Mouse (Mus musculus): Measurements from ENCODE around the gene Hoxb5.

Hoxb5 gene

DNA sequence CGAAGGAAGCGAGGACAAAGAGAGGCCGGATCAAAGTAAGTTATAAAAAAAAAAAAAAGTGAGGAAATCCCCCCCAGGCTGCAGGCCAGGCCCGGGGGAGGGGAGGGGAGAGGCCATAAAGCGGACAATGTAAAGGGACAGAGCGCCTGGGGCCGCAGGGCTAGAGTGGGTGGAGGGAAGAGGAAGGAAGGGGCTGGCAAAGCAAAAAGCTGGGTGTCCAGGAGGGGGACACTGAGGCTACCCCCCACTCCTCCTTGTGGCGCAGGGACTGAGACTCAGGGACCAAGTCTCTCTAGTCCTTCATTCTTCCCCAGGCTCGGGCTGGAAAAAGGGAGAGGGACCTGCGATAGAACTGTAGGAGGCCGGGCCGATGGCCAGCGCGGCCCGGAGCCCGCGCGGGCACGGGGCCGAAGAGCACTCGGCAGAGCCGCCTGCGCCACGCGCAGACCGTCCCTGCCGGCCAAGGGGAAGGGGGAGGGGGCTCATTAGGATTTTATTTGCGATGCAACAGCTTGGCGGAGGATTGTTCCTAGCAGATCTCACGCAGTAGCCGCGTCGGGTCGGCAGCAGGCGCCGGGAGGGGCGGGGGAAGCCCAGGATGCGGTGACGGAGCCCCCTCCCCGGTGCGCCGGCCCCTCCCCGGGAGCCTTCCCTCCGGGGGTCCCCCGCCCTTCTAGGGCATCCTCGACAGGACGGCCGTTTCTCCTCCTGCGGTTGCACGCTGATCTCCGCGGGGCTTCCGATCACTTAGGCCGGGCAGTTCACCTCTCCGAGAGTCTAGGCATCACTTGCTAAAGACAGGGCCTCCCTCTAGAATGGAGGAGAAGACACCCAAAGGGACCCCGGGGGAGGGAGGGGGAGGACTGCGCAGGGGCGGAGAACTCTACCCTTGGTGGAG is 30.9 kb upstream of the Hoxb5 start:
- DNase-seq (ENCODE audit: low read depth, low spot score) = no peak

DNA sequence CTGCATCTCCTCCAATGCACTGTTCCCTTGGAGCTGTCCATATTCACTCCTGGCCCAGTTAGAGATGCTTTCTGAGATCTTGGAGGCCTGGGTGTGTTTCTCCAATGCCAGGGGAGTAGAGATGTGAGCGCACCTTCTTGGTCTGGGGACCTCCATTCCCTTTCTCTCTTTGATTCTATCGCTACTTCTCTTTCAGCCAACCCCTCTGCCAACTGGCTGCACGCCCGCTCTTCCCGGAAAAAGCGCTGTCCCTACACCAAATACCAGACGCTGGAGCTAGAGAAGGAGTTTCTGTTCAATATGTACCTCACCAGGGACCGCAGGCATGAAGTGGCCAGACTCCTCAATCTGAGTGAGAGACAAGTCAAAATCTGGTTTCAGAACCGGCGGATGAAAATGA is 28.7 kb upstream of the Hoxb5 start:
- no peak for DNase-seq (ENCODE audit: low read depth, low spot score)

DNA sequence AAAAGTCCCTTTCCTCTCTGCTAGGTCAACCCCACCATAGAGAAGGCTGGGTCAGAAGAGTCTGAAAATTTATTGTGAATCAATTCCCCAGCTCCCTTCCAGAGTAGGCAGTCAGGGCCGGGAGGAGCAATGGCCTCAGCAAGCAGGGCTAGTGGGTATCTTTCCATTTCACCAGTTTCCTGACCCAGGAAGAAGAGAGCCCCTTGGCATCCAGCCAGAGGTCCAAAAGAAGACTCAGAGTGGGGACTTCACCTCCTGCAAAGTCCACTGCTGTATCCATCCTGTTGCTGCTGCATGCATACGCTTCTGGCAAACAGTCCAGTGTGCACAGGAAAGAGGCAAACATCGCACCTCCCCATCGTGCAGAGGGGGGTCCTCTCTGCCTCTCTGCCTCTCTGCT is 27.2 kb upstream of the Hoxb5 start:
- no peak for DNase-seq (ENCODE audit: low read depth, low spot score)

DNA sequence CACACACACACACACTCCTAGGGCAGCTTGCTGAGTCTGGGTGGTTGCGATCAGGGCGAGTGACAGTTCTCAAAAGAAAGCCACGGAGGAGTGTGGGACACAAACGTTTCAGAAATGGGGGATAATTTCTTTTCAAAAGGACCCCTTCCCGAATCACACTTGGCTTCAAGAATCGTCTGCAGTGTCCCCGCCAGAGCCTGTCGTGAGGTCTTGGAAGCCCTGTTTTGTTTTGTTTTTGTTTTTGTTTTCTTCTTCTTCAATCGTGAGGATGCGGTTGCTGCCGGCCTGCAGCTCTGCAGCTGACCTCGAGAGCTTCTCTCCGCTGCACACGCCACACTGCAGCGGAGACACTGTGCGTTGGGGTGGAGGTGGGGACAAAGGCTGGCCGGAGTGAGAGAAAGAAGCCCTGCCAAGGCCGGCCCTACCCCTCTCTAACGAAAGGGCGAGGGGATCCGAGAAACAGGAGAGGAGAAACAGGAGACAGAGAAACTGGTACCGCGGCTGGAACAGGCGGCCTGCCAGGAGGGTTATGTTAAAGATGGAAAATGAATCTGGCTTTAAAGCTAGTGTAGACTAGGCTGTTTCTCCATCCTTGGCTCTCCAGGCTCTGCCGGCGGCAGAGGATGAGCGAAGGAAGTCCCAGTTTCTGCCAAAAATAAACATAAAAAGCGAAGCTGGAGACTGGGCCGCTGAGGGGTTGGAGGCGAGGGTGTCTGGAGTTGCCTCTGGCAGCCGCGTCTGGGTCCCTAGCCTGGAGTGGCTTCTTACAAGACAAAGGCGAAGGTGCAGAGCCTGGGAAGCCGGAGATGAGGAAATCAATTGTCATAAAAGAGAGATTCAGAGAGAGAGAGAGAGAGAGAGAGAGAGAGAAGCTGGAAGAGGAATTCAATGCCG is 25.7 kb upstream of the Hoxb5 start:
- no peak for DNase-seq (ENCODE audit: low read depth, low spot score)

DNA sequence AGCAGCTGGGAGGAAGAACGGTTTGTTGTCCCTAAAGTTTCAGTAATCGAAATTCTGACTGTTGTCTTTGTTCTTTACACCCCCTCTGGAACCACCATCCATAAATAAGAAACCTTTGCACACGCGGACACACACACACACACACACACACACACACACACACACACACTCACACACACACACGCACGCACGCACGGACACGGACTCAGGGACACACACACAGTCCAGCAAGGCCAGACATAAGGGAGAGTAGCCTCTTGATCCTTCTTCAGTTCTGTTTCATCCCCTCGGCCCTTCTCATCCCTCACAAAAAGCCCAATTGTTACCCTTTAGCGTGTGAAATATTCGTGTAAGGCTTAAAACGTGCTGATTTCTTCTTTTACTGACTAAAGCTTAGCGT is 24.8 kb upstream of the Hoxb5 start:
- no peak for DNase-seq (ENCODE audit: low read depth, low spot score)

DNA sequence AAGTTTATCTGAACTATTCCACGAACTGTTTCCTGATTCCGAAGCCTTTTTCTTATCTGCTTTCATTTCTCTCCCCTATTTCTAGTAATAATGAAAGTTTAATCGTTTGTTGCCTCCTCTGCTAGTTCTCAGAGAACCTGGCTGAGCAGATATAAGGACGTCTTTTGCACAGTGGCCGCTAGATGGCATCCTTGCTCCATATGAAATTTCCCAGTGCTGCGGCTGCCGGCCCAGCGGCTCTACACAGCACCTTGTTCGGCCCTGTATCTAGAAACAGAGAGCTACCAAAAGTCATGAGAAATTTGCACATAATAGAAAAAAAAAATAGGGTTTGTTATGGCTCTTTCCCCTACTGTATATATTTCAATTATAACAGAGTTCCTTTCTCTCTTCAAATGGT is 24.4 kb upstream of the Hoxb5 start:
- peak; percentile 89 for DNase-seq (ENCODE audit: low read depth, low spot score)

DNA sequence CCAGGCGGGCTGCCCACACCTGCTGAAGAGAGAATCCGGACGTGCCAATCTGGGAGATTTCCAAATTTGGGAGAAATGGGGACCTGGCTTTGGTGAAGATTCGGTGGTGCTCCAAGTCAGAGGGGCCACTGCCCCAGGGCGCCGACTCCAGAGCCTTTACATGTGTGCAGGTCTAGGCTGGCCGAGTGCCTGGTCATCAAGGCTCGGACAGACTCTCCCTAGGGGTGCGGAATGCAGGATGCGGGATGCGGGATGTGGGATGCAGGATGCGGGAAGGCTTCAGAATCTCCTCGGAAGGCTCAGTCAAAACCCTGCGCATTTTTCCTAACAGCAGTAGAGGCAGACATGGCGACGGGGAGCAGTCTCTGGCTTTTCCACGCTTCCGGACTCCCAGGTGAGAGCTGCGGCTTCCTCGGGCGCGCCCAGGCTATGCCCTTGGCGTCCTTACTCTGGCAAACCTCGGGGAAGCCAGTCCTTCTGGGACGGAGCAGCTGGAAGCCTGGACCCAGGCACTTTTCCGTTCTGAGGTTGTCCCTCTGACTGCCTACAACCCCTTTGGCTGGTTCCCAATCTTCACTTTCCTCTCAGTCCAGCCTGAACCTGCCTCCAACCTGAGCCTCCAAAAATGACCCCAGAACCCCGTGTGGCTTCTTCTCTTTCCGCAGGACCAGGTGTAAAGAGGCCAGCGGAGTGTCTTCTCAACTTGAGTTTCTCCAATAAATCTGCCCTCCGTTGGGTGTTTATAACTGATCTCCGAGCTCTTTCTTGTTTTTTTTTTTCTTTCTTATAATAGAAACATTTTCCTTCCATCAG is 23.5 kb upstream of the Hoxb5 start:
- no peak for DNase-seq (ENCODE audit: low read depth, low spot score)

DNA sequence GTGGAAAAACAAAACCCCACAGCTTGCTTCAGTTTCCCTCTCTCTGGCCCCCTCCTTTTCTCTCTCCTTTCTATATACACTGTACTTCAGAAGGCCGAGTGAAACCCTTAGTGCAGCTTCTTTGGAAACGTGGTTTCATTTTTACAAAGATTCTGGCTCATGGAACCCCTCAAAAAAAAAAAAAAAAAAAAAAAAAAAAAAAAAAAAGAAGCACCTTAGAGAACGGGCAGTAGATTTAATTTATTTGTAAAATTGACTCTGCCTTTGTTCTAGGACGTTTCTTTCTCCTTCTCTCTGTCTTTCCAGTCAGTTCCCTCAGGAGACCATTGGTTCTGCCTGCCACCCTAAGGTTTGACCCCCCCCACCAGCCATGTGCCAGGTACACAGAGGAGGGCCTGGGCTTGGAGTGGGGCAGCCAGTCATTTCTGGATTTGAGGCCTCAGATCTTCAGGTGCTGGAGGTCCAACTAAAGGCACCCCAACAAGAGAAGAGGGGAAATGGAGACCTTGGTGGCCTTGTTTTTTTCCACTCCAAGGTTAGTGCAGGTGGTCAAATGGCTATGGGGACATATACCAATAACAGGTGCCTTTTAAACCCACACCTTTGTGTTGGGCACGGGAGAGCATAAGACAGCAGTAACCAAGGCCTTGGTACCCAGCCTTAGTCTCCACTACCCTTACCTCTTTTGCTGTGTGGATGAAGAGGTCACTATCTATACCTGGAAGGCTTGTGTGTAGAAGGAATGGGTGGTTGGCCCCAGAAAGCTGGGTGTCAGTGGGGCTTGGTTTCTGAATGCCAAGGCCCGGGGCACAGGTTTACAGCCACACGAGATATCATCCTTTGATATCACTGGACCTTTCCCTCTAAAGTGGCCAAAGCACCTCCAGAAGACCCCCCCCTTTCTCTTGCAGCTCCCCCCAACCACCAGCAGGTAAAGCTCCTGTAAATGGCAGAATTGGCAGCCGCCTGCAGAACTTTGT is 22.4 kb upstream of the Hoxb5 start:
- DNase-seq (ENCODE audit: low read depth, low spot score) = no peak

DNA sequence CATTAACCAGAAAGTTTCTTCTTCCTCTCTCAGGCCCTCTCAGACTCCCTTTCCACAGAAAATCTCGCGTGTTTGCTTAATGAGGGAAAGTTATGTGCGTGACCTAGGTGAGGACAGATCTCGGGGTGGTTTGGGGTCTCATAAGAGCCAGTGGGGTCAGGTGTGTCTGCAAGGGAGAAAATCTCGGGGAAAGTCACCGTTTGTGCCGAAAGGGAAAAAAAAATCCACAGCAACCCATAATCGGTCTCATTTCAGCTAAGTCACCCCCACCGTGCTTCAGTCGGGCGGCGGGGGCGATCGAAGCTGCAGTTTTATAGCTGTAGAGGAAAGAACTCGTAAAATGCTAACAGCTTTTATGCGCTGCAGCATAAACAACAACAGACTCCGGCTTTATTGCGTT is 21.7 kb upstream of the Hoxb5 start:
- DNase-seq (ENCODE audit: low read depth, low spot score) = no peak

DNA sequence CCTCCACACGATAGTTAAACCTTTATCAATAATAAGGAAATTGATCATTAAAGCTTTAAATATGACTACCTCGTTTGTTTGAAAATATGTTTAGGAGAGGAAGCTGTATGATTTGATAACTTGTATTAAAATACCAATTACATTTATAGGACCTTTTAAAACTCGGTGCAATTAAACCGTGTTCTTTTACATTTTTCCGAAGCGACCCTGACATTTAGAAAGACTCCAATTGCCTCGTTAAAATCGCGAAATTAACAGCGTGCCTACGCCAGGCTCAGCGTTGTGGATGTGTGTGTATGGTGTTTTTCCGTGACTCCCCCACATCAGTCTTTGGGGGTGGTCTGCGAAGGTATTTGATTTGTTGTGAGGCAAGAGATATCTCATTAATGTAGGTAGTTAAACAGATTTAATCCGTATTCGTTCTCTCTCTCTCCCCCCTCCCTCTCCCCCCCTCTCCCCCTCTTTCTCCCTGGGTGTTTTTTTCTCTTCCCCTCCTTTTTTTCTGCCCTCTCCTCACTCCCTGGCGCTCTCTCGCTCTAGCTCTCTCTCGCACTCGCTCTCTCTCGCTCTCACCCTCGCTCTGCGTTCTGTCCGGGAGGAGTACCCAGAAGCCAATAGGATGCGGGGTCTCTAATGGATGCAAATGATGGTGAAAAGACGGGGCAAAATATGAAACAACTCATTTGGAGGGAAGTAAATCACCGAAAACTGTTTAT is 21.1 kb upstream of the Hoxb5 start, which contains the start of gene Hoxb8:
Gene Hoxb8, plus strand, starts transcription at position 51 of the 716 bp plus-strand sequence.
- DNase-seq (ENCODE audit: low read depth, low spot score) = no peak

DNA sequence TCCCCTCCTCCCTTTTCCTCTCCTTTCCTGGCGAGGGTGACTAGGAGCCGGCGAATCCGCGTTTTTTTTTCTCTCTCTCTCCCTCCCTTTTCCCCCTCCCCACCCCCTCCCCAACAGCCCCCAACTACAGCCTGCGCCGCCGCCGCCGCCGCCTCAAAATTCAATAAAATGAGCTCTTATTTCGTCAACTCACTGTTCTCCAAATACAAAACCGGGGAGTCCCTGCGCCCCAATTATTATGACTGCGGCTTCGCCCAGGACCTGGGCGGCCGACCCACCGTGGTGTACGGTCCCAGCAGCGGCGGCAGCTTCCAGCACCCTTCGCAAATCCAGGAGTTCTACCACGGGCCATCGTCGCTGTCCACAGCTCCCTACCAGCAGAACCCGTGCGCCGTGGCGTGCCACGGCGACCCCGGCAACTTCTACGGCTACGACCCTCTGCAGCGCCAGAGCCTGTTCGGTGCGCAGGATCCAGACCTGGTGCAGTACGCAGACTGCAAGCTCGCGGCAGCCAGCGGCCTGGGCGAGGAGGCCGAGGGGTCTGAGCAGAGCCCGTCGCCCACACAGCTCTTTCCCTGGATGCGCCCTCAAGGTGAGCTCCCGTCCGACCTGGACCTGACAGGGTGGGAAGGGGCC is 20.2 kb upstream of the Hoxb5 start:
- DNase-seq (ENCODE audit: low read depth, low spot score) = no peak

DNA sequence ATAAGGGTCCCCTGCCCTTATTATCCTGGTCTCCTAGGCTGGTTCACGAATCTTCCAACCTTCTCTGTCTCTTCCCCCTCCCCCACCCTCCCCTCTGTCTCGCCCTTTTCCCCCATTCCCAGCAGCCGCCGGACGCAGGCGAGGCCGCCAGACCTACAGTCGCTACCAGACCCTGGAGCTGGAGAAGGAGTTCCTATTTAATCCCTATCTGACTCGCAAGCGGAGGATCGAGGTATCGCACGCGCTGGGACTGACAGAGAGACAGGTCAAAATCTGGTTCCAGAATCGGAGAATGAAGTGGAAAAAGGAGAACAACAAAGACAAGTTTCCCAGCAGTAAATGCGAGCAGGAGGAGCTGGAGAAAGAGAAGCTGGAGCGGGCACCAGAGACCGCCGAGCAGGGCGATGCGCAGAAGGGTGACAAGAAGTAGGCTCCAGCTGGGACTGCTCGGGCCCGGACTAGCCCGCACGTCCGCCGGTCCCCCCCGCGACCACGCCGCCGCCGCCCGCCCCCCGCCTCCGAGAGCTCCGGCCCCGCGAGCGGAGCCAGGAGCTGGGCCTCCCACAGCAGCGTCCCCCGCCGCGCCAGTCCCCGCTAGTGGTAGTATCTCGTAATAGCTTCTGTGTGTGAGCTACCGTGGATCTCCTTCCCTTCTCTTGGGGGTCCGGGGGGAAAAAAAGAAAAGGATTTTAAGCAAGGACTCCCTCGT is 18.9 kb upstream of the Hoxb5 start:
- no peak for DNase-seq (ENCODE audit: low read depth, low spot score)

DNA sequence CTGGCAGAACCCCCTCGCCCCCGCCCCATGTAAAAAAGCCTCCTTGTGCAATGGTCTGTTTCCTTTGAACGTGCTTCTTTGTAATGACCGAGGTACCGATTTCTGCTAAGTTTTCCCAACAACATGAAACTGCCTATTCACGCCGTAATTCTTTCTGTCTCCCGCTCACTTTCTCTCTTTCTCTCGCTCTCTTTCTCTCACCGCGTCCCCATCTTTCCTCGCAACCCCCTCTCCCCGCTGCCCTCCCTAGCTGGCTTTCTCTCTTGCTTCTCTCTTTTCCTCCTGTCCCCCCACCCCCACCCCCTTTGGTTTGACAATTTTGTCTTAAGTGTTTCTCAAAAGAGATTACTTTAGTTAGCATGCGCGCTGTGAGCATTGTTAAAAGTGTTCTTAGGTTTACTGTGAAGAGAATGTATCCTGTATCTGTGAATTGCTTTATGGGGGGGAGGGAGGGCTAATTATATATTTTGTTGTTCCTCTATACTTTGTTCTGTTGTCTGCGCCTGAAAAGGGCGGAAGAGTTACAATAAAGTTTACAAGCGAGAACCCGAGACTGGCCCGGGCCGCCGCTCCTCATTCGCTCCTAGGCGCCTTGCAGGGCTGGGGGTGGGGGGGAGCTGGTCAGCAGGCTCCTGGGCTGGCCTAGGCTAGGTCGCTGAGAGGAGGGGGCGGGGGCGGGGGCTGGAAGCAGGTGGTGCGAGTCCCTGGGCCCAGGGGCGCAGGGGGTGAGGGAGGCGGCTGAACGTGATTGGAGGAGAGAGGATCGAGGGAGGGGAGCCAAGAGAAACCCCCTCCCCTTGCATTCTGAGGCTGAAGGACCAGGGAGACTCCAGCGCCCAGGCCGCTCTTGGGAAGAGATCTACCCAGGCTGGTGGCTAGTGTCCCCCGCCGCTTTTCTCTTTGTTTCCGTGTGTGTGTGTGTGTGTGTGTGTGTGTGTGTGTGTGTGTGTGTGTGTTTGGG is 18.1 kb upstream of the Hoxb5 start:
- no peak for DNase-seq (ENCODE audit: low read depth, low spot score)

DNA sequence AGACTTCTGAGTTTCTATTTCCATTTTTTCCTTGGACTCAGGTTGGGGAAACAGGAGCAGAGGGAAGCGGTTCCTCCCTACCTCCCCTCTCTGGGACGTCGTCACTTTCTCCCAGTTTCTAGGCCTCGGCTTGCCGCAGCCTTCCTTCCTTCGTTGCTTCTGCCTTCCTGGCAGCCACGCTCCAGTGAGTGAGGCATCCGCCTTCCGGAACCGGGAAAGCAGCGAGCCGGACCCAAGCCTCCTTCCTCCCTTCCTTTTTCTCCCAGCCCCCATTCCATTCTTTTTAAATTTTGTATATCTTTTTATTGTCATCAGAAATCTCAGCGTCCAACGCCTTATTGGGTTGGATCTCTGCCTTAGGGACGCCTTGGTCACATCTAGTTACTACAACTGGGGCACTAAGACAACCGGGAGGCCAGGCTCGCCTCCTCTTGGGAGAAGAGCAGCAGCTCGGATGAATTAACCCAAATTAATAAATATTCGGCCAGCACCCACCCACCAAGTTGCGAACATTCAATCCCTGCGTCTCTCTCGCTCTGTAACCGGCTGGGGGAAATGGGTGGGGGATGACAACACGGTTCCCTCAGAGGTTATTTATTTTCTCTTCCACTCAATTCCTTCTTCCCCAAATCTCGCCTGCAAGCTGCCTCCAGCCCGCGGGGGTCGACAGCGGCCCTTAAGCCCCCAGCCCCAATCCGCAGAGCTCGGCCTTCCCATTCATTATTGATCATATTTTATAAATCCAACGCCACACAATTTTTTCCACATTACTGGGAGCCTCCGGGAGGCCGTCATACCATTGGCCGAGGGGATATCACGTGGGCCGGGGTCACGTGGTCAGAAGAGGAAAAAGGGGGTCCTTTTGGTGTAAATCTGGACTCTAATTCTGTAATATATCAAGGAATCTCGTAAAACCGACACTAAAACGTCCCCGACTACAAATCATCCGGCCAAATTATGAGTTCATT is 17.1 kb upstream of the Hoxb5 start, which contains the start of gene Hoxb7:
Gene Hoxb7, plus strand, starts transcription at position 853 of the 968 bp plus-strand sequence.
- DNase-seq (ENCODE audit: low read depth, low spot score) = no peak

DNA sequence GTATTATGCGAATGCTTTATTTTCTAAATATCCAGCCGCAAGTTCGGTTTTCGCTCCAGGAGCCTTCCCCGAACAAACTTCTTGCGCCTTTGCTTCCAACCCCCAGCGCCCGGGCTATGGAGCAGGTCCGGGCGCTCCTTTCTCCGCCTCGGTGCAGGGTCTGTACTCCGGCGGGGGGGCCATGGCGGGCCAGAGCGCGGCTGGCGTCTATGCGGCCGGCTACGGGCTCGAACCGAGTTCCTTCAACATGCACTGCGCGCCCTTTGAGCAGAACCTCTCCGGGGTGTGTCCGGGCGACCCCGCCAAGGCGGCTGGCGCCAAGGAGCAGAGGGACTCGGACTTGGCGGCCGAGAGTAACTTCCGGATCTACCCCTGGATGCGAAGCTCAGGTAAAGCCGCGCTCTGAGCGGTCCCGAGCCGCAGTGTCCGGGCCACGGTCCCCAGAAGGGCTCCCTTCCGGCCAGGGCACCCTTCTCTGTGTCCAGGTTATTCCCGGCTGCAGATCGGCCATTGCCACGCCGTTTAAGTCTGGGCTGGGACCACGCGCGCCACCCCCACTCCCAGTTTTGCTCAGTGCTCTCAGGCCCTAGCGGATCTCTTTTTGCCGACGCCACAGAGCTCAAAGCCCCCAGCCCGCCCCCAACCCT is 16.3 kb upstream of the Hoxb5 start:
- DNase-seq (ENCODE audit: low read depth, low spot score) = no peak

DNA sequence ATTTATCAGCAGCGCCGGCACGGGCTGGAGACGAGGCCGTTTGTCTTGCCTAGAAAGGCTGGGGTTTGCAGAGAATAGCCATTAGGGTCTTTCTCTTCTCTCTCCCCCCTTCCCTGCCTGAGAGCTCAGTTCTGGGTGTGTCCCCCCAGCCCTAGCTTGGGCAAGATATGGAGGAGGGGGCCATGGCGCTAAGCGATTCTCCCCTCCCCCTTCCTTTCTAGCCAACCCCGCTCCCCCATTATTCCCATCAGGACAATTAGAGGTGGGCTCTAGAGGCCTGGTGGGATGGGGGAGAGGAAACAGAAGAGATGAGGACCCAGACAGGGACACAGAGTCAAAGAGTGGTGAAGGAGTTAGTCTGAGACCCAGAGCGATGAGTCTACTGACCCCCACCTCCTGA is 15.7 kb upstream of the Hoxb5 start:
- DNase-seq (ENCODE audit: low read depth, low spot score) = no peak

All from brain, adult 2 months (tissue).